Mouse (Mus musculus): ENCODE measurements at regions not wholly inside any gene's neighbourhood (a gene's known extent, or its start where the extent isn't known, plus 50 kb on each side); places are given as distances from the start of the nearest gene placed in this dataset.
A peak's percentile ranks its signal among the peaks of the same experiment; 100 is the strongest.

DNA sequence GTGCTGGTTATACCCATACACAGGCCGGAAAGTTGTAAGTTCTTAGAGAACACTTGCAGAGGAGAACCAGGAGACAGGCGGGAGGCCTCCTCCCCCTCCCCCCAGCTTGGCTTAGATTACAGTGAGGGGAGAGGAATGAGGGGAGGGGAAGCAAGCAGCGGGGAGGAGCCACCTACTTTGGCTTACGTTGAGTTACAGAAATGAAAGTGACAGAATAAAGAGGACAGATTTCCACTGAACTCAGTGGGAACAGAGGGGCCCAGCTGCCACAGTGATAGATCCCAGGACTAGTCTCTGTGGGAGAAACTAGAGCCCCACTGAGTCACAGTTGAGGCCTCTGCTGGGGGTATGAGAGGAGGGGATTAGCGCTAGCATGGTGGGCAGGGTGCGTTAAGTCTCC lies 86.5 kb upstream of the Gm11983 start:
- no peak for DNase-seq

DNA sequence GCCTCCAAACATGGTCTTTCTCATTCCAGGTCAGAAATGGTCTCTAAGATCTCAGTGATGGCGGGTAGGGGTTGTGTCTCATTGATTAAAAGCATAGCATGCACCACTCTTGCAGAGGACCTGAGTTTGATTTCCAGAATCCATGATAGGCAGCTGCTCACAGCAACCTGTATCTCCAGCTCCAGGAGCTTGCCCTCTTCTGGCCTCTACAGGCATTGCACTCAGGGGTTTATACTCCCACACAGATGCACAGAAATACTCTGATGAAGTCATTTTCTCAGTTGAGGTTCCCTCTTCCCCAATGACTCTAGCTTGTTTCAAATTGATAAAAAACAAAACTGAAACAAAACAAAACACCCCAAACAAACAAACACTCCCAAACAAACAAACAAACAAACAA lies 81.1 kb upstream of the Gm11983 start:
- DNase-seq: no peak

DNA sequence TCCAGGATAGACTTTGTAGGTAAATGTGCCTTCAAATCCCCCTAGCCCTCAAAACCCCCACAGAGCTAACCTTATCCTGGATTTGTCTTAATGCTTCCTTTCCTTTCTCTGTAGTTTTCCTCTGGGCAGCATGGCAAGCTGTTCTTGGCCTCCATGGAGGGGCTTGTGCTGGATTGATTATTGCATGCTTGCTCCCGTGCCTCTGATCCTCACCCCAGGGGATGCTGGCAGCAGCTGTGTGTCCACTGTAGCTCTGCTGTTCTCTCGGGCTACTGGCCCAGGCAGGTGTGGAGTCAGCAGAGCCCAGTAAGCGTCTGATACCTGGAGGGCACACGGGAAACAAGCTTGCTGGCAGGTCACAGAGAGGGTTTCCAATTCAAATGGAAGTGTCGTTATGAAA lies 68.2 kb upstream of the Gm11983 start:
- no peak for DNase-seq

DNA sequence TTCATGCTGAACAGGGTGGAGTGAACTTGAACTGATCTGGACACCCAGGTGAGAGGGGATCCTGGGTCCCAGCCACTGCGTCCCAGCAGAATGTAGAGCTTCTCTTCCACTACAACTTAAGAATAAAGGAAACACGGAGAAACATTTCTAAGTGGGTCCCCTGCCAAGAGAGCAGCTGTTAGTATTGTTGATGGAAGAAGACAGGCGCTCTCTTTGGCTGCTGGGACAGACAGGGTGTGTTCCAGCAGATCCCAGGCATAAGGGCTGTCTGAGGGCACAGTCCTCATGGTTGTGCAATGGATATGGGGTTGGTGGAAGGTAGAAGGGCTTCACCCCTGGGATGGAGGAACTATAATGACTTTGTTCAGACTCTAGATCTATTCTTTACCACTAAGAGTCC lies 65.5 kb upstream of the Gm11983 start:
- DNase-seq: no peak

DNA sequence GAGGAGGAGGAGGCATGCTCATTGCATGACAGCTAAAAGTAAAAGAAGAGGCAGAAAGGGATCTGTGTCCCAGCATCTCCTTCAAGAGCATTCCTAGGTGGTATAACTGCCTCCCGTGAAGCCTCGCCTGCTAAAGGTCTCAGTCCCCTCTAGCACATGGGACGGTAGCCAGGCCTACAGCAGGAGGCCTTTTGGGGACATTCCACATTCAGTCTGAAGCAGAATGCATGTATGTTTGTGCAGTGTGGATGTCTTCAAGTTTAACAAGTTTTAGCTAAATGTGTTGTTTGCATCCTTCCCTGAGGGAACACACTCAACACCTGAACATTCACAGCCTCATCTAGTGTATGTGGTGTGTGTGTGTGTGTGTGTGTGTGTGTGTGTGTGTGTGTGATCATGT lies 64.8 kb upstream of the Gm11983 start:
- DNase-seq: peak; percentile 36

DNA sequence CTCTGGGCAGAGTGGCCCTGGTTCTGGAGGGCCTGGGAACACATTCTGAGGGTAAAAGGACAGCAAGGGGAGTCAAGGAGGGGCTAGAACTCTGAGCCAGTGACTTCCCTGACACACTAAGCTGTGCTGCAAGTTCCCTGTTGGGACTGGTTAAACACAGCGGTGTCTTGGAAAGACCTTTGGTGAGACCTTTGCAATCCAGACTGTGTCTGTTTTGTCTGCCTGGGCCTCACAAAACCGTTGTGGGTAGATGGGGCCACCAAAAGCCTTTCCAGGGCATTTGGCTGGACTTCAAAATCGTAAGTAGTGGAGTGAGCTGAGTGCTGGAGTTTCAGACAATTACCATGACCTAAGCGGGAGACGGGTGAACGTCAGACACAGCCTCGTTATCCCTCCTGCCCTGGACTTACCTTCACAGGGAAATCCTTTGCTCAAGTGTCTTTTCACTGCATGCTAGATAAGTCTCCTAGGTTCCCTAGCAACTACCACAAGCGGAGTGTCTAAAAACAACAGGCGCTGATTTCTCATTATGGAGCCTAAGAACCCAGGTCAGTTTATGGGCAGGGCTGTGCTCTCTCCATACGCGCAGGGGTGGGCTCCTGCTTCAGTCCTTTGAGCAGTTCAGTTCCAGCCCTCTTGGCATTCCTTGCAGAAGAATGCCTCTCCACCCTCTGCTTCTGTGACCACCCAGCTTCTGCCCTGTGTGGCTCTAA lies 63.5 kb upstream of the Gm11983 start:
- DNase-seq: peak; percentile 42

DNA sequence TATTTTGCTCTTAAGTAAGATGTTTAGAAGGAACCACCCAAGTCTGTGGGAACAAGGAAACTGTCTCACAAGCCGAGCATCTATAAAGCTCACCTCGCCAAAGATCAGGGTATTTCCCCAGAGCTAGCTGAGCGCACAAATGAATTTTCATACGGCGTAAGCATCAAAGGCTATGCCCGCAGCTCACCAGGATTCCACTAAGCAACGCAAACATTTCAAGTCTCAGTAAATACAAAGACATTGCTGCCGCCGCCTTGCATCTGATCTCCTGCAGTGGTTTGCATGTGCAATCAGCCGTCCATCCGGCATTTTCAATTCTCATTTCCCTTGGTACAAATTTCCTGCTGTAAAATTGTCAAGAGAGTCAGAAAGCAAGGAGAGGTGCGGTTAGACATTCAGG lies 62.9 kb upstream of the Gm11983 start:
- DNase-seq: no peak

DNA sequence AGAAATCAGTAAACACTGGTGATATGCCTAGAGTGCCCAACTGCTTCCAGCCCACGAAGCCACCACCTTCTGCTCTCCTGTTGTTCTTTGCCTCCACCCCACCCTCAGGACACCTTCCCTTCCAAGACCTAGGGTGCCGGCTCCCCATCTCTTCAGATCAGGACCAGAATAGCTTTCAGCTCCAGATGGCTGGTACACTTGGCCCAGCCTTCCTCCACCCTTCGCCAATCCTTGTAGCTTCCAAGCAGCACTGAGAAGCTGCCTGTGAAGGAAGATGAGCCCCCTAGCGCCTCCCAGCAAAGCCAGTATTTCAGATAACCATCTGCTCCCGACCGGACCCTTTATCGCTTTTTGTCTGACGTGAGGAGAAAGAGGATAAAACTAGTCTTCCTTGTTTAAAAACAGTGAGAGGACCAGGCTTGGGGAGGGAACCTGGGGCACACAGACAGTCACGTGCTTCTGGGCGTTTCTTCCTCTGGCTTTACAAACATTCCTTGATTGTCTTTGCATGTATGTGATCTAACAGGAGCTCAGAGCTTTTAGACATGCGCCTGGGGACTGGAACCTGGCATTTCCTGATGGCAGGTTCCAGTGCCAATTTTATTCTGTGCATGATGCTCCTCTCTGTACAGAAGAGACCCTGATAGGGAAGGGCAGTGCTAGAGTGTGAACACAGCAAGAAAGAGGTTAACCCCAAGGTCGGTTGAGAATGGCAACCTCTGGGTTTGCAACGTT lies 62.0 kb upstream of the Gm11983 start:
- peak; percentile 84 for DNase-seq

DNA sequence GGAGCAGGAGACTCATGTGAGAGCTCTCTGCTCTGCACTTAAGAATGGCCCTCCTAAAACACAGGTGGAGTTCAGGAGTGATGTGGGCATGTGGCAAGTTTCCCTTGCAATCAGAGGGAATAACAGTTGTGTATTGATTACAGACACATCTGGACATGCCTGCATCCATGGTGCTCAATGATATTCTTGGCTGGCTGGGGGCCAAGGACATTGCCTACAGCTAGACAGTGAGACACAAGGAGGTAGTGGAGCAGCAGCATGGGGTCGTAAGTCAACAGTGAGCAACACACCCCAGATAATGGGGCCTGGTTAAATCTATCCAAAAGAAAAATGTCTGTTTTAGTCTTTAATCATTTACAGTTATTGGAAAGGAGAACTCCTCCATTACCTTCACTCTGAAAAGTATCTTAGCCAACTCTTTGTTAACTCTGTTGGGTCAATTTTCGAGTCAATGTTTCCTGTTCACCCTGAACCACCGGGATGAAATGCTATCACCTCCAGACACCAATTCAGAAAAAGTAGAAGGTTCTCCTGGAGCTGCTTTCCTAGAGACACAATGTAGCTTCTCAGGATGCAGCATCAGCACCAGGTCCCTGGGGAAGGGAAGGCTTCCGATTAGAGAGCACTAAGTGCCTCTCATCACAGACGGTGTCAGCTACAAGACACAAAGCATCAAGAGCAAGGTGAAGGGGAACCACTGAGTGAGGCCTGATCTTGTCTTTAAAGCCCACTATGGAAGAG lies 61.1 kb upstream of the Gm11983 start:
- DNase-seq: no peak

DNA sequence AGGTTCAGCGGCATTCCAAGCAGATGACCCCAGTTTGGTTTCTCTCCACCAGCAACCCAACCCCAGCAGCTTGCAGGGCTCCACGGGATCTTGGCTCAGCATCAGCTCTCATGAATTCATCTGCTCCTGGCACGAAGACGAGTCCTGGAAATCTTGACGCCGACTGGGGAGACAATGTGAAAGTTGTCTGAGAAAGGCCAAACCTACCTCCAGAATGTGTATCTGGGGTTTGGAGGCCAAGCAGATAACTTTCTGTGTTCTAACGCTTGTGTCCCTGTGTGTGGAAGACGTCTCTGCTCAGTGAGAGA lies 58.3 kb upstream of the Gm11983 start:
- peak; percentile 84 for DNase-seq

DNA sequence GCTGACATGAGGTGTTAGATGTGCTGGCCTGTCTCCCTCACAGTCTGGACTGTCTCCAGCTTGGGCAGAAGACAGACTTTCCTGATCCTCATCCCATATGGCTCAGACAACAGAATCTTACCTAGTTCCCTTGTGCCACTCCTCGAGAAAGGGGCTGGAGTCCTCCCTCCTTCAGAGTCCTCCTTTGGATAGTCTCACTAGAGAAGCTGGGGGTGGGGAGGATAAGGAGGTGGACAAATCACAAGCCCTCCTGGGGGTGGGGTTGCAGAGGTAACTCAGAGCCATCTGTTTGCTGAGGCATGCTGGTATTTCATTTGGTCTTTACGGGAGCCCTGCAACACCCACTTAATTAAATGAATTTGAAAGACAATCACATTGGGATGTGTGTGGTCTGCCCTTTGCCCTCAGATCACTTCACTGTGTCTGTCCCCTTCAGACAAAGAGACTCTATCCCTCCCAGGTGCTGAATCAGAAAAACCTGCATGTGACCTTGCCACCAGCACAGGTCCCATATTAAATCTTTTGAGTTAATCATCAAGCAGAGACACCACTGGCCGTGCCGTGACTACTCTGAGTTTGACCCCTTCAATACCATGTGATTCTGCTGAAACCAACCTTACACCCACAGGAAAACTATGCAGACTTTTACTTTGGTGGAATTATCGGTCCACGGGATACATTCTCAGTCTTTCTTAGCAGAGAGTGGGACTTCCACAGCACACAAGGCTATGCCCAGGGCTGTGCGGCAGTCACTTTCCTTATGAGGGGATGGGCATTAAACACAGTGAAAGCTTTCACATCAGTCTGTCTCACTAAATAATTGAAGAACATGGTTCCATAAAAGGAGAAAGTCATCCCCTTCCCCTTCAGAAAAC lies 57.7 kb upstream of the Gm11983 start:
- DNase-seq: peak; percentile 72

DNA sequence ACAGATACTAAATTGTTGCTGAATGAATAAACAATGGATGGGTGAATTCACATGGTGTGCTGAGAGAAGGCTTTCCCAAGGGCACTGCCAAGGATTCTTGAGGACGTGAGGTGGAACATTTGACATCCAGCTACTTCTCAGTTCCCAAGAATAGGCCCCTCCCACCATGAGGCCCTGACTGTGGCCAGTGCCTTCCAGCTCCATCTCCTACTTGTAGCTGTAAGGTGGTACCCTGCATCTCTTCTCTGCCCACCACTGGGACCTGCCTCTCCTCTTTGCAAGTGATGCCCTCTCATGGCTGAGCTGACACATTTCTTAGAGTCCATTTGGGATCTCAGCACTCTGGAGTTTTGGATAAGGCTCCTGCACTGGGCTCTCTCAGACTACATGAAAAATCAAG lies 56.3 kb upstream of the Gm11983 start:
- DNase-seq: no peak

DNA sequence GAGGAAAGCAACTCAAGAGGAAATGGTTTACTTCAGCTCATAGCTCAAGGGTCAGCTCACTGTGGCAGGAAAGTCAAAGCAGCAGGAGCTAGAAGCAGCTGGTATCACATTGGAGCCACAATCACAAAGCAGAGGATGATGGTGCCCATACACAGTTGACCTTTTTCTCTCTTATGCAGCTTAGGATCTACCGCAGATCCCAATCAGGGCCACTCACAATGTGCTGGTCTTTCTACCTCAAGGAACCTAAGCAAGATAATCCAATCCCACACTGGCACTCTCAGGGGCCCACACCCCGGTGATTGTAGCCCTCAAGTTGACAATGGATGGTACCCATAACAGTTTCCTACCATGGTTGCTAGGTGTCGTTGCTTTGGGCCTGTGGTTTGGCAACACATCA lies 55.6 kb upstream of the Gm11983 start:
- DNase-seq: no peak

DNA sequence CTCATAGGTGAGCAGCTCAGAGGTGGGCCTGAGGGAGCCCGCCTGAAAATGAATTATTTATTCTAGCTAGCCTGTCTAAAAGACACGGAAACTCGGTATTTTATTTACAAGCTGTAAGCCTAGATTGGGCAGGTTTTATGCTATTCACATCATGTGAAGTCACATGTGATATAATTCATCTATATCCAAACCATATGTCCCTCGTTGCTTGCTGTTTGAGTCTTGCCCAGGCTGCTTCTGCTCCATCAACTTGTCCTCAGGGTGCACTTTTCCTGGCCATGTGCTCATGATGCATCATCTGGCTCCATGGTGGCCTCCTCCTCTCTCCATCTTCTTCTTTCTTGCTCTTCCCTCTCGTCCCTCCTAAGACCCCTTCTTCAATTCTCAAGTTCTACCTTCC lies 53.0 kb upstream of the Gm11983 start:
- DNase-seq: no peak

DNA sequence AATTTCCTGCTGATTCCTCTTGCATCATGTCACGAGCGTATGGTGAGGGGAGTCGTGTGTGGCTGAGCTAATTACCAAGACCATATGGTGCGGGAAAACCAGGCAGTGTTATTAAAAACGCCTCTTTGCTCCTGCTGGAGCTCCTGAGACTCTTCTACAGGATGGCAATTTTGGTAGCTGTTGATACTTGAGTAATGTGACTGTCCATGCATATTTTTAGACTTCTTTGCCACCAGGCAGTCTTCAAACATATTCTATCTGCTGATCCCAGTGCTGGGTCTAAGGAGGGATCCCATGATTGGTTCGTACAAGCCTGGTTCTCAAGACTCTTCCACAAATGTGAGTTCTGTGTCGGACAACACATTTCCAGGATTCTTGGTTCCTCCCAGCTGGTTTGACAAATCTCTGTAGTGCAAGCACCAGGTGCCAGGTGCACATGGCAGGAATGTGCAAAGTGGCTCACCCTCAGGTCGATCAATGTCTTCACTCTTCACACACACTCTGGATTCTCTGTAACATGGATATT lies 52.3 kb upstream of the Gm11983 start:
- peak; percentile 74 for DNase-seq

DNA sequence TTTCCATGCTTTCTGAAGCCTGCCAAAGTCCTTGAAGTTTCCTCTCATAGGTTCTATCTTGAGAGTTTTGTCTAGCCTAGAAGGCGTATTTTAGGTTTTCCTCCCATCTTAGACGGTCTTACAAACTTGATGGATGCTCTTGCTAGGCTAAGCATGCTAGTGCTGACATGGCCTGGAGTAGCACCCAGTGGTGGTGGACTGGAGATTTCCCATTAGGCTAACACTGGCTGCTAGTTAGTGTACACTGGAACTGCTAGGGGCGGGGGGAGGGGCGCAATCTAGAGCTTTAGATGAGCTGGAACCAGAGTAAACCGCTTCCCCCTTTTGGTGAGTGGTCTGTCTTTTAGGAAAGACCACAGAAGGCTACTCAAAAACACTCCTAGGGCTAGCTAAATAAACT lies 51.7 kb upstream of the Gm11983 start:
- DNase-seq: no peak
